Mouse (Mus musculus): ENCODE data around the gene Phkg1.

The Phkg1 gene

GRCm38 (mm10) chr5:129844848-129845247 is 53.5 kb downstream of the Phkg1 start:
- no peak for DNase-seq (ENCODE audit: low read depth, low spot score)

All from telencephalon, adult 2 months (tissue).